Mouse (Mus musculus) MEL (cell line): Measurements from ENCODE around the gene Fance. TPM values are rescaled to one million over a fixed set of nuclear protein-coding genes. Genes with fewer than 3 reads are reported as not detected.

Experiments
- DNase-seq: peaks from one replicate; pipeline ENCODE4 v3.0.0; 2011; ENCODE audit warnings: low read depth, low spot score
- H3K27ac ChIP-seq: 2 replicates; pipeline ENCODE4 v1.5.1; 2012; ENCODE audit warnings: low read depth, mild to moderate bottlenecking, control low read depth, low read length, moderate library complexity; ENCODE audit not compliant: control insufficient read depth
- H3K27me3 ChIP-seq, 2 experiments: fragments of 150-350 bp in 1 of 2; sonication (generic) in 1 of 2; 2 replicates each; pipeline ENCODE4 v1.6.1; 2012; ENCODE audit warnings: low read length in 2 of 2, mild to moderate bottlenecking in 2 of 2, improper control_type of control experiment in 1 of 2, moderate library complexity in 1 of 2; ENCODE audit not compliant: insufficient read depth in 2 of 2, control insufficient read depth in 1 of 2
- H3K36me3 ChIP-seq, 2 experiments: 2 replicates each; pipeline ENCODE4 v1.6.1; 2012 to 2014; ENCODE audit warnings: low read length in 2 of 2, improper control_type of control experiment in 1 of 2, inconsistent platforms in 1 of 2, mild to moderate bottlenecking in 1 of 2; ENCODE audit not compliant: insufficient read depth in 2 of 2, control insufficient read depth in 1 of 2
- H3K4me1 ChIP-seq, 2 experiments: fragments of 150-350 bp in 1 of 2; sonication (generic) in 1 of 2; 2 replicates each; pipeline ENCODE4 v1.6.1; 2012; ENCODE audit warnings: low read length in 2 of 2, improper control_type of control experiment in 1 of 2, mild to moderate bottlenecking in 1 of 2; ENCODE audit not compliant: insufficient read depth in 2 of 2, control insufficient read depth in 1 of 2
- H3K4me3 ChIP-seq, 2 experiments: fragments of 150-350 bp in 1 of 2; sonication (generic) in 1 of 2; 2 replicates each; pipeline ENCODE4 v1.5.1; 2012; ENCODE audit warnings: low read depth in 2 of 2, low read length in 2 of 2, mild to moderate bottlenecking in 2 of 2, moderate library complexity in 2 of 2, control low read depth in 1 of 2, improper control_type of control experiment in 1 of 2; ENCODE audit not compliant: control insufficient read depth in 1 of 2, insufficient read depth in 1 of 2
- H3K79me2 ChIP-seq: 2 replicates; pipeline ENCODE4 v1.6.1; 2012; ENCODE audit warnings: mild to moderate bottlenecking, low read length, moderate library complexity; ENCODE audit not compliant: control insufficient read depth, poor library complexity, insufficient read depth
- H3K9ac ChIP-seq: 2 replicates; pipeline ENCODE4 v1.6.1; 2012; ENCODE audit warnings: low read depth, mild to moderate bottlenecking, control low read depth, low read length, moderate library complexity; ENCODE audit not compliant: control insufficient read depth, poor library complexity, severe bottlenecking
- H3K9me3 ChIP-seq: fragments of 150-350 bp; sonication (generic); replicated peaks from 2 replicates; pipeline ENCODE4 v1.6.1; 2012; ENCODE audit warnings: mild to moderate bottlenecking, low read length, improper control_type of control experiment, moderate library complexity; ENCODE audit not compliant: insufficient read depth
- BHLHE40 ChIP-seq: IDR thresholded peaks from 2 replicates; pipeline ENCODE4 v1.6.1; 2012; ENCODE audit warnings: low read depth, mild to moderate bottlenecking, inconsistent platforms, low read length, improper control_type of control experiment, borderline replicate concordance
- CHD1 ChIP-seq: IDR thresholded peaks from 2 replicates; pipeline ENCODE4 v1.6.1; 2012; ENCODE audit warnings: low read depth, mild to moderate bottlenecking, inconsistent platforms, low read length, improper control_type of control experiment
- CHD2 ChIP-seq: IDR thresholded peaks from 2 replicates; pipeline ENCODE4 v1.6.1; 2011; ENCODE audit warnings: low read length, improper control_type of control experiment
- CTCF ChIP-seq, 3 experiments: IDR thresholded peaks in 2 of 3; conservative IDR thresholded peaks in 1 of 3; 2 replicates each; pipeline ENCODE4 v1.5.1; 2011 to 2012; ENCODE audit warnings: low read length in 3 of 3, low read depth in 2 of 3, mild to moderate bottlenecking in 2 of 3, improper control_type of control experiment in 1 of 3, inconsistent platforms in 1 of 3, mixed read lengths in 1 of 3, moderate library complexity in 1 of 3; ENCODE audit not compliant: control insufficient read depth in 1 of 3, insufficient read depth in 1 of 3, poor library complexity in 1 of 3, severe bottlenecking in 1 of 3
- E2F4 ChIP-seq: IDR thresholded peaks from 2 replicates; pipeline ENCODE4 v1.6.1; 2011; ENCODE audit warnings: low read depth, low read length, improper control_type of control experiment, borderline replicate concordance
- ELF1 ChIP-seq: IDR thresholded peaks from 2 replicates; pipeline ENCODE4 v1.6.1; 2014; ENCODE audit warnings: low read depth, mild to moderate bottlenecking, inconsistent platforms, low read length, improper control_type of control experiment, moderate library complexity
- EP300 ChIP-seq, 2 experiments: IDR thresholded peaks; 2 replicates each; pipeline ENCODE4 v1.6.1; 2011; ENCODE audit warnings: improper control_type of control experiment in 2 of 2, low read length in 2 of 2, low read depth in 1 of 2, mild to moderate bottlenecking in 1 of 2
- ETS1 ChIP-seq: IDR thresholded peaks from 2 replicates; pipeline ENCODE4 v1.6.1; 2012; ENCODE audit warnings: low read depth, mild to moderate bottlenecking, inconsistent platforms, low read length, improper control_type of control experiment, moderate library complexity
- GABPA ChIP-seq: IDR thresholded peaks from 2 replicates; pipeline ENCODE4 v1.6.1; 2012; ENCODE audit warnings: low read depth, mild to moderate bottlenecking, inconsistent platforms, low read length, improper control_type of control experiment, moderate library complexity
- GATA1 ChIP-seq: IDR thresholded peaks from 2 replicates; pipeline ENCODE4 v1.6.1; 2011; ENCODE audit warnings: low read depth, low read length, improper control_type of control experiment
- HCFC1 ChIP-seq: IDR thresholded peaks from 2 replicates; pipeline ENCODE4 v1.6.1; 2012; ENCODE audit warnings: low read depth, mild to moderate bottlenecking, inconsistent platforms, low read length, improper control_type of control experiment, moderate library complexity
- JUND ChIP-seq: IDR thresholded peaks from 2 replicates; pipeline ENCODE4 v1.6.1; 2011; ENCODE audit warnings: low read depth, mild to moderate bottlenecking, improper control_type of control experiment, low read length
- KAT2A ChIP-seq: conservative IDR thresholded peaks from 2 replicates; pipeline ENCODE4 v1.6.1; 2012; ENCODE audit warnings: low read depth, low read length, improper control_type of control experiment, inconsistent platforms
- MAFK ChIP-seq: IDR thresholded peaks from 2 replicates; pipeline ENCODE4 v1.6.1; 2011; ENCODE audit warnings: low read depth, mild to moderate bottlenecking, low read length, improper control_type of control experiment, borderline replicate concordance
- MAX ChIP-seq: IDR thresholded peaks from 2 replicates; pipeline ENCODE4 v1.6.1; 2011; ENCODE audit warnings: low read length, improper control_type of control experiment
- MXI1 ChIP-seq: IDR thresholded peaks from 2 replicates; pipeline ENCODE4 v1.6.1; 2011; ENCODE audit warnings: mild to moderate bottlenecking, low read depth, low read length, improper control_type of control experiment
- MYB ChIP-seq: IDR thresholded peaks from 2 replicates; pipeline ENCODE4 v1.6.1; 2011; ENCODE audit warnings: mild to moderate bottlenecking, low read depth, low read length, improper control_type of control experiment
- MYC ChIP-seq: IDR thresholded peaks from 2 replicates; pipeline ENCODE4 v1.6.1; 2011; ENCODE audit warnings: low read depth, mild to moderate bottlenecking, low read length, improper control_type of control experiment, moderate library complexity
- NRF1 ChIP-seq: IDR thresholded peaks from 2 replicates; pipeline ENCODE4 v1.6.1; 2014; ENCODE audit warnings: low read depth, mild to moderate bottlenecking, inconsistent platforms, low read length, improper control_type of control experiment, moderate library complexity; ENCODE audit not compliant: poor library complexity, insufficient read depth, severe bottlenecking
- POLR2AphosphoS2 ChIP-seq: IDR thresholded peaks from 2 replicates; pipeline ENCODE4 v1.6.1; 2011; ENCODE audit warnings: low read length, improper control_type of control experiment
- RAD21 ChIP-seq: IDR thresholded peaks from 2 replicates; pipeline ENCODE4 v1.6.1; 2011; ENCODE audit warnings: mild to moderate bottlenecking, low read depth, low read length, improper control_type of control experiment
- SIN3A ChIP-seq: IDR thresholded peaks from 2 replicates; pipeline ENCODE4 v1.6.1; 2012; ENCODE audit warnings: low read length, improper control_type of control experiment, inconsistent platforms
- SMC3 ChIP-seq: IDR thresholded peaks from 2 replicates; pipeline ENCODE4 v1.6.1; 2011; ENCODE audit warnings: low read depth, low read length, improper control_type of control experiment
- TCF12 ChIP-seq: IDR thresholded peaks from 2 replicates; pipeline ENCODE4 v1.6.1; 2014; ENCODE audit warnings: low read depth, mild to moderate bottlenecking, inconsistent platforms, low read length, improper control_type of control experiment, moderate library complexity
- UBTF ChIP-seq: IDR thresholded peaks from 2 replicates; pipeline ENCODE4 v1.6.1; 2012; ENCODE audit warnings: low read depth, mild to moderate bottlenecking, inconsistent platforms, low read length, improper control_type of control experiment, moderate library complexity, borderline replicate concordance; ENCODE audit not compliant: insufficient read depth
- USF1 ChIP-seq: IDR thresholded peaks from 2 replicates; pipeline ENCODE4 v1.6.1; 2014; ENCODE audit warnings: low read depth, mild to moderate bottlenecking, inconsistent platforms, low read length, improper control_type of control experiment, moderate library complexity
- USF2 ChIP-seq, 2 experiments: IDR thresholded peaks; 2 replicates each; pipeline ENCODE4 v1.6.1; 2011 to 2012; ENCODE audit warnings: improper control_type of control experiment in 2 of 2, low read length in 2 of 2, borderline replicate concordance in 1 of 2, inconsistent platforms in 1 of 2, low read depth in 1 of 2, mild to moderate bottlenecking in 1 of 2; ENCODE audit not compliant: insufficient read depth in 1 of 2
- ZKSCAN1 ChIP-seq: IDR thresholded peaks from 2 replicates; pipeline ENCODE4 v1.6.1; 2012; ENCODE audit warnings: low read depth, mild to moderate bottlenecking, inconsistent platforms, low read length, improper control_type of control experiment, moderate library complexity
- ZMIZ1 ChIP-seq: IDR thresholded peaks from 2 replicates; pipeline ENCODE4 v1.6.1; 2012; ENCODE audit warnings: low read depth, mild to moderate bottlenecking, inconsistent platforms, low read length, improper control_type of control experiment, moderate library complexity
- ZNF384 ChIP-seq: IDR thresholded peaks from 2 replicates; pipeline ENCODE4 v1.6.1; 2012; ENCODE audit warnings: low read depth, mild to moderate bottlenecking, inconsistent platforms, low read length, improper control_type of control experiment
- polyA plus RNA-seq, 2 experiments: library from polyadenylated mRNA; stranded (reverse) in 1 of 2; unstranded in 1 of 2; fragments of >175 nt in 1 of 2; fragments of >200 nt in 1 of 2; gene quantifications; 2 replicates each; pipeline versions ENCODE4 v1.2.1 to v1.2.4; 2012; ENCODE audit warnings: low replicate concordance in 2 of 2, low read depth in 1 of 2; ENCODE audit not compliant: insufficient read length in 2 of 2, insufficient read depth in 1 of 2, missing spikeins in 1 of 2
- total RNA-seq: library from RNA; depleted of rRNA; stranded (reverse); fragments of 300-350 nt; gene quantifications from 2 replicates; pipeline ENCODE4 v1.2.3, GENCODE M21; 2012

The Fance gene
- total and polyA plus RNA-seq, 3 experiments = 51.2 to 382 (median 105) TPM

DNA sequence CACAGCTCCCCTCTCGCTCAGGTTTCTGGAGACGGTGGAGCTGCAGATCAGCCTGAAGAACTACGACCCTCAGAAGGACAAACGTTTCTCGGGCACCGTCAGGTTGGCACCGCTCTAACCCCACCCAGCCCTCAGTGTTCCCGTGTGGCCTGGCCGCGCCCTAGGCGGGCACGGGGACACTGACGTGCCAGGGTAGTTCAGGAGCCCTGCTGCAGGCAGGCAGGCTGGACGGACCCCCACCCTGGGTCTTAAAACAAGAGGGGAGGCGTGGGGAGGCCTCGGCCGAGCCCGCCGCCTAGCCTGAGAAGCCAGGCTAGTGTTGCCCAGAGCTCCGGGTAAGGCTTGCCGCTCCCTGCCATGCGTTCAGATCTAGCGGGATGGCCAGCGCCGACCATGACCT lies 15.6 kb downstream of the Fance start:
- H3K4me1 ChIP-seq = peaks cover 0 to 8% of the 10 kb centered on the region in 2 experiments; a peak in 1 of 4 replicates
- H3K9ac ChIP-seq = peak overlapping the region; percentile 99
- H3K27me3 ChIP-seq = no peaks in the 10 kb centered on the region
- peaks cover 24% of the 10 kb centered on the region for H3K79me2 ChIP-seq
- no peak for TF ChIP-seq BHLHE40
- TF ChIP-seq KAT2A = no peak
- TF ChIP-seq ELF1 = no peak
- no peak for TF ChIP-seq MXI1
- TF ChIP-seq ZMIZ1 = peak; percentile 36; the same call in 1 of the 2 replicates
- H3K9me3 ChIP-seq = no peaks in the 10 kb centered on the region
- H3K27ac ChIP-seq = peak overlapping the region; percentile 91
- H3K36me3 ChIP-seq = peaks cover 4 to 5% of the 10 kb centered on the region in 2 experiments; a peak in 3 of 4 replicates
- H3K4me3 ChIP-seq = peak overlapping the region; percentile 94 to 96
- peak; percentile 38 for DNase-seq

DNA sequence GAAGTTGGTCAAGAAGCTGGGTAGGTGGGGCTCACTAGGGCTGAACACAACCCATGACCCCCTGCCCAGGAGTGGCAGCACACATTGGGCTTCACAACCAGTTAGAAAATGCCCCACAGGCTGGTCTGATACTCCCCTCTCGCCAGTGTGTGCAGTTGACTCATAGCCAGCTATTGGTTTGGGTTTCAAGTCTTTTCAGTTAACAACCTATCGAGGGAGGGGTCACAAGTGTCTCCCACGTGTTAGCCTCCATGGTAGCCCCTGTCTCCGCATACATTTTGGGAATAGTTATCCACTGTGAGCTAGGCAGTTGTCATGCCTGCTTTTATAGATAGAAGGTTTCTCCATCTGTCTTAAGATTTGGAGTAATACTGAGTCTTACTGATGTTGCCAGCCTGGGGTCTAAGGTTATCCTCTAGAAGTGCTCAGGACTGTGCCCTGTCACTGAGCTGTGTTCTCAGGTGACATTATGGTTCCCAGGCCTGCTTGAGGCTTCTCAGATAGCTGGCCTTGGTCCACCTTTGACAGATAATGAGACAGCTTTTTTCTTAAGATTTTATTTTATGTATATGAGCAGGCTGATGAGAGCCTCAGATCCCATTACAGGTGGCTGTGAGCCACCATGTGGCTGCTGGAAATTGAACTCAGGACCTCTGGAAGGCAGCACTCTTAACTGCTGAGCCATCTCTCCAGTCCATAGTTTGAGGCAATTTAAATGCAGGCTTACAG lies 16.3 kb downstream of the Fance start:
- peak; percentile 59 for DNase-seq
- peak overlapping the region; percentile 91 for H3K27ac ChIP-seq
- peaks cover 24% of the 10 kb centered on the region for H3K79me2 ChIP-seq
- peaks cover 4 to 5% of the 10 kb centered on the region in 2 experiments; a peak in 3 of 4 replicates for H3K36me3 ChIP-seq
- H3K27me3 ChIP-seq = no peaks in the 10 kb centered on the region
- H3K4me3 ChIP-seq = peak overlapping the region; percentile 94 to 96
- H3K9ac ChIP-seq = peak overlapping the region; percentile 99
- peaks cover 0 to 8% of the 10 kb centered on the region in 2 experiments; a peak in 1 of 4 replicates for H3K4me1 ChIP-seq
- no peaks in the 10 kb centered on the region for H3K9me3 ChIP-seq
- no peak for TF ChIP-seq ZKSCAN1
- TF ChIP-seq CHD1 = 0 out of 2 replicates have a peak, but pooled peaks have one; percentile 21
- TF ChIP-seq MAFK = no peak
- TF ChIP-seq ETS1 = no peak
- no peak for TF ChIP-seq NRF1
- TF ChIP-seq POLR2AphosphoS2 = no peak
- TF ChIP-seq CTCF (IDR thresholded peaks at IDR 0.05 in 2 of 3, conservative IDR thresholded peaks at IDR 0.05 in 1 of 3; ENCODE audit: control insufficient read depth in 1 of 3, insufficient read depth in 1 of 3, low read depth in 2 of 3, low read length in 3 of 3, poor library complexity in 1 of 3, severe bottlenecking in 1 of 3) = no peak
- TF ChIP-seq USF1 = no peak
- TF ChIP-seq HCFC1 = no peak
- 0 out of 2 replicates have a peak, but pooled peaks have one; percentile 19 for TF ChIP-seq SIN3A
- TF ChIP-seq TCF12 = no peak
- TF ChIP-seq CHD2 = no peak
- no peak for TF ChIP-seq JUND
- no peak for TF ChIP-seq RAD21
- TF ChIP-seq GATA1 = no peak
- no peak; the same call in 1 of the 2 replicates for TF ChIP-seq SMC3
- TF ChIP-seq ZNF384 = no peak
- TF ChIP-seq E2F4 = no peak
- TF ChIP-seq EP300 (IDR thresholded peaks at IDR 0.05; ENCODE audit: low read depth in 1 of 2, low read length in 2 of 2) = no peak
- TF ChIP-seq ELF1 = no peak
- TF ChIP-seq MXI1 = peak; percentile 32
- no peak for TF ChIP-seq UBTF
- TF ChIP-seq MYB = no peak
- no peak for TF ChIP-seq MYC
- no peak for TF ChIP-seq USF2 (IDR thresholded peaks at IDR 0.05; ENCODE audit: borderline replicate concordance in 1 of 2, insufficient read depth in 1 of 2, low read depth in 1 of 2, low read length in 2 of 2)
- peak; percentile 21; the same call in 1 of the 2 replicates for TF ChIP-seq MAX
- no peak for TF ChIP-seq GABPA
